Mouse (Mus musculus) bone marrow, adult 2 months (tissue): ENCODE measurements around the gene Pced1b.

Experiments used
- CTCF ChIP-seq: fragments of 200-500 bp; IDR thresholded peaks from 2 replicates; pipeline ENCODE4 v1.5.1; 2011; ENCODE audit warnings: low read length, control low read depth; ENCODE audit not compliant: control insufficient read depth, insufficient read depth
- POLR2A ChIP-seq: fragments of 200-500 bp; IDR thresholded peaks from 2 replicates; pipeline ENCODE4 v1.6.1; 2011; ENCODE audit warnings: low read depth, mild to moderate bottlenecking, control low read depth, low read length, borderline replicate concordance; ENCODE audit not compliant: control insufficient read depth

GRCm38 (mm10) chr15:97288690-97289089, 41.8 kb downstream of the Pced1b start:
- TF ChIP-seq CTCF, result no peak
- TF ChIP-seq POLR2A, result no peak
